Mouse (Mus musculus): ENCODE measurements at regions not wholly inside any gene's neighbourhood (a gene's known extent, or its start where the extent isn't known, plus 50 kb on each side); places are given as distances from the start of the nearest gene placed in this dataset.

GRCm38 (mm10) chr11:55958372-55958771, 82.4 kb downstream of the Nmur2 start:
- TF ChIP-seq HCFC1 (IDR thresholded peaks at IDR 0.05; ENCODE audit: borderline replicate concordance, insufficient read depth, low read length) (no peak), ZC3H11A (IDR thresholded peaks at IDR 0.05; ENCODE audit: borderline replicate concordance, low read depth, low read length) (no peak), ZNF384 (IDR thresholded peaks at IDR 0.05; ENCODE audit: low read depth, low read length) (no peak), CHD2 (IDR thresholded peaks at IDR 0.05; ENCODE audit: low read depth, low read length) (no peak), MAFK (IDR thresholded peaks at IDR 0.05; ENCODE audit: insufficient read depth, low read depth, low read length) (no peak)
